Mouse (Mus musculus) WW6 (cell line): Measurements from ENCODE around the gene Slc35d3.

Experiments used
- DNase-seq: peaks from one replicate; pipeline ENCODE4 v3.0.0-alpha.2; 2013; ENCODE audit warnings: low read depth, low spot score

Slc35d3 gene

GRCm38 (mm10) chr10:19835887-19836710 is 15.2 kb downstream of the Slc35d3 start:
- no peak for DNase-seq

- no peak for DNase-seq
Measured at GRCm38 (mm10) chr10:19834222-19834621, 17.0 kb downstream of the Slc35d3 start.

DNA sequence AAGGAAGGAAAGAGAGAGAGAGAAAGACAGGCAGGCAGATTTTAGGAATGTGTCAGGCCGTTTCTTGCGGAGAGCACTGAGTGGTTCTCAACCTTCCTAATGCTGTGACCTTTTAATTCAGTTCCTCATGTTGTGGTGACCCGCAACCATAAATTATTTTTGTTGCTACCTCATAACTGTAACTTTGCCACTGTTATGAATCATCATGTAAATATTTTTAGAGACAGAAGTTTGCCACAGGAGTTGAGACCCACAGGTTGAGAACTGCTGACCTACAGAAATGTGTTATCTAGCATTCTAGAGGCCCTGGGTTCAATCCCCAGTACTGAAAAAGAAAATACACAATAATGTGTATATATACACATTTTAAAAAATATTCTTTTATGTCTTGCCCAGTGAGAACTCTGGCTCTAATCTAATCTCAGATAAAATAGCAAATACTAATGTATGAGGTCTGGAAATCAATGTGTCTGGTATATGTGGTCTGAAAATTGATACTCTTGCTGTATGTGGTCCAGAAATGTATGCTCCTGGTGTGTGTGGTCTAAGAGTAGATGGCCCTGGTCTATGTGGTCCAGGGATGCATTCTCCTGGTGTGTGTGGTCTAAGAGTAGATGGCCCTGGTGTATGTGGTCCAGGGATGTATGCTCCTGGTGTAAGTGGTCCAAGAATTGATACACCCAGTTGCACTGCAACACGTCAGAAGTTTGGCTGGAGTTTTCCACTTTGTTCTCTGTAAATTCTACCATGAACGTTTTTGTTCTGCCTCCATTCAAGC is 20.0 kb downstream of the Slc35d3 start:
- no peak for DNase-seq

DNA sequence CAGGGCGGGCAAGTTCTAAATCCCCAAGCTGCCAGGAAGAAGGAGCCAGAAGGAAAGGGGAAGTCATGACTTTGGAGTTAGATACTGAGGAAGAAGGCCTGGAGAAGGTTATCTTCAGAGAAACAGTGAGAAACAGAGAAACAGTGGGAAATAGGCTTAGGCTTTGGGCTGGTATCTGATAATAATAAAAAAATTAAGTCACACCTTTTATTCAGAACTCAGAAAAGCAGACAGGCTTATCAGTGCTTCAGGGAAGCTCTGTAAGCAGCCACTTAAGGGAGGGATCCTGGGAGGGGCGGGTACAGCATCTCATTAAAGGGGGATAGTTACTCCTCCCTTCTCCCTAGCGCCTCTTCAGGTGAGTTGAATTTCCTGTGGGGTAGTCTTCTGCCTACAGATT is 30.3 kb downstream of the Slc35d3 start:
- DNase-seq: no peak

DNA sequence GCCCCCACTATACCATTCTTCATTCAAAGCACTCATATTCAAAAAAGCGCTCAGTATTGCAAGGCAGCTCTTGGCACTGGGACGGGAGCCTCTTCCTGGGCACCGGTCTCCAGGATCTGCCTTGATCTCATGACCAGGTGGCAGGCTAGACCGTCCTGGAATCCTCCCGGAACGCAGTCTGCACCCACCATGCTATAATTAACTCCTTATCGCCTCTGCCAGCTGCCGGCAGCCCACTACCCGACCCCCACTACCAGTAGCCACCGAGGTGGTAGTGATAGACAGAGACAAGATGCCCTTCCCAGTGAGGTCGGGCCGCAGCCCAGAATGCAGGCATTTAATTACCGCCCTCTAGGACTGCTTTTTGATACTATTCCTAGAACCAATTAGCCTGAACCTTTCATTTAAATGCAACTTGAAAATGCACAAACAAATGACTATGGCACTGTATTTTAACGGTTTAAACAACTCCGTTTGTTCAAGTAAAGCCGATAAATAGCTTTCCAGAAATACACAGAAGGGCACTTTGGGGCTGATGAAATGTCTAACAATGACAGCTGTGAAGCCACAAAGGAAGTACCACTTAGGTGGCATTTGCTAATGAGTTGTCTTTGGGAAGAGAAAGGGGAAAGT is 32.4 kb downstream of the Slc35d3 start:
- no peak for DNase-seq

GRCm38 (mm10) chr10:19815371-19815770 is 35.9 kb downstream of the Slc35d3 start:
- no peak for DNase-seq

- no peak for DNase-seq
Measured at GRCm38 (mm10) chr10:19811436-19812172, 39.7 kb downstream of the Slc35d3 start.

- DNase-seq: no peak
Measured at GRCm38 (mm10) chr10:19804763-19805162, 46.5 kb downstream of the Slc35d3 start.

DNA sequence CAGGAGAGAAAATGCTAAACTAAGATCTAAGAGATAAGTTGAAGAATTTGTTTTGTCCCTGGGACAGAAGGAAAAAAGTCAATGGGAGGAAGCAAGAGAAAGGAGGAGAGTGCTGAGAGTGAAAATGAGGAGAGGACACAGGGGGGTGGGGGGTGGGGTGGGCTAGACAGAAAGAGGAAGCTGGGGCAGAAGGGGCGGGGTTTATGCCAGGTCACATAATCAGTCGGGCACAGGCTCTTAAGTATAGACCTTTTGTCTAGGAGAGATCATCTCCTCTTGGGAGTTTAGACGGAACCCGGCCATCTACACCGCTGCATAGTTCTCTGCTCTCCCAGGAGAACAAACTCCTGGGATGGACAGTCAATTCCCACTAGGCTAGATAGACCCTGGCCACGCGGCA is 48.3 kb downstream of the Slc35d3 start:
- no peak for DNase-seq
